In the genomic region with DNA sequence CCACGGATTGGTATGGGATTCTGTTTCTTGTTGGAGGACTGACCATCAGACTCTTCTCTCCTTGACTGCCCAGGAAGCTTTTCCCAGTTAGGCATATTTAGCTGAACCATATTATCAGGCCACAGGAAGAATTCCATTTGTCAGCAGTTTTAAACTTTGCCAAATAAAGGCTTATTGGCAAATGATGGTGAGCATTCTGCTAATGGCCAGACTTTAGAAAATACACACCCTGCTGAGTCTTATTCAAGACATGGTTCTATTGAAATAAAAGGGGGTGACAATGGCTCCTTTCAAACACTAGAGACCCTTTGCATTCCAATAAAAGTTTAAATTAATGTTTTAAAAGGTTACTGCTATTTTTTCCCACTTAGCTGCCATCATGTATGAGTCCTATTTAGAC, we compare ENCODE assay signal across 22 mouse cellular contexts.
DNase-seq lines count a peak whose midpoint lies in the region; TF ChIP-seq lines count a peak whose summit lies in the region.
"Had no signal": no experiment of that assay in that cellular context is flagged by ENCODE, and none has a peak within 500 bp of the region (broad histone marks: within the 10 kb centered on the region; RNA-seq: fewer than 3 reads in every experiment).

No protein-coding gene starts in this region.

- no peak for TF ChIP-seq POLR2A in heart, adult 2 months (IDR thresholded peaks at IDR 0.05; ENCODE audit: insufficient read depth, low read depth, low read length)
- TF ChIP-seq POLR2A in CH12.LX (IDR thresholded peaks at IDR 0.05; ENCODE audit: low read depth, low read length): no peak

- H3K4me2 ChIP-seq in CH12.LX (ENCODE audit: insufficient read depth, low read depth, poor library complexity, severe bottlenecking): no peak overlapping the region
- H3K4me2 ChIP-seq: embryonic facial prominence, embryonic 13.5 days; embryonic facial prominence, embryonic 15.5 days; forebrain, embryonic 12.5 days; forebrain, embryonic 15.5 days had no signal

- intact Hi-C loops in heart, adult 2 months (cut with DNase I): loop anchor here (5.0 kb wide), 2 partner anchors 65 to 280 kb away; partner anchors contain the start of gene Maml2

- TF ChIP-seq RAD21 in CH12.LX (IDR thresholded peaks at IDR 0.05; ENCODE audit: low read depth, low read length): no peak

- H3K27me3 ChIP-seq in heart, adult 2 months (ENCODE audit: control insufficient read depth, insufficient read depth, low read length): no peaks in the 10 kb centered on the region
- no peaks in the 10 kb centered on the region for H3K27me3 ChIP-seq in CH12.LX (replicated peaks)
- H3K27me3 ChIP-seq: embryonic facial prominence, embryonic 13.5 days; embryonic facial prominence, embryonic 15.5 days; forebrain, embryonic 15.5 days had no signal

- DNase-seq in heart, adult 11 months: peak; percentile 39
- no peak for DNase-seq in heart, adult 2 months
- DNase-seq in CH12.LX (ENCODE audit: extremely low read depth): no peak
- peak; percentile 81 for DNase-seq in Muller cell, postnatal 12 days (ENCODE audit: inconsistent ontology term)
- DNase-seq in right cerebral cortex, postnatal 10 days (ENCODE audit: low spot score in 2 of 2): no peak
- no peak for DNase-seq in cerebellum, adult 18-20 months
- DNase-seq: adrenal gland, adult 2 months; adrenal gland, postnatal 10 days; adrenal gland, postnatal 25 days; cerebellum, adult 11-12 months; cerebellum, adult 8-10 months; cerebellum, adult 9-11 months; cerebellum, postnatal 14 days; cerebellum, postnatal 36 days; embryo, embryonic 11 days had no signal

- dilution Hi-C loops in CH12.LX (cut with MboI; ENCODE audit: extremely low pct_ligation_motif_present, extremely low pct_unique_long_range_greater_than_20kb, low sequenced_read_pairs): no loop called here

- WGBS in heart, adult 2 months: 85% methylated on average over 1 of the region's 1 CpGs

- in situ Hi-C loops in CH12.LX (cut with MboI; ENCODE audit: low pct_ligation_motif_present, low pct_unique_long_range_greater_than_20kb, low sequenced_read_pairs): no loop called here

- no peak overlapping the region for H3K9ac ChIP-seq in heart, adult 2 months (ENCODE audit: low read depth, low read length)
- H3K9ac ChIP-seq in CH12.LX (ENCODE audit: insufficient read depth, low read depth): no peak overlapping the region
- H3K9ac ChIP-seq: embryonic facial prominence, embryonic 13.5 days; embryonic facial prominence, embryonic 15.5 days; forebrain, embryonic 12.5 days; forebrain, embryonic 15.5 days had no signal

- peaks cover 16% of the 10 kb centered on the region for H3K4me1 ChIP-seq in heart, adult 2 months (ENCODE audit: control insufficient read depth, insufficient read depth, low read length)
- H3K4me1 ChIP-seq in CH12.LX (ENCODE audit: control insufficient read depth in 1 of 2, insufficient read depth in 2 of 2): no peaks in the 10 kb centered on the region

- no peak overlapping the region for H3K4me3 ChIP-seq in heart, adult 2 months
- H3K4me3 ChIP-seq in CH12.LX (replicated peaks in 1 of 3; ENCODE audit: low read depth in 2 of 3, low read length in 2 of 3, poor library complexity in 1 of 3): no peak overlapping the region
- H3K4me3 ChIP-seq: embryonic facial prominence, embryonic 13.5 days; embryonic facial prominence, embryonic 15.5 days; erythroblast, embryonic 14.5 days; forebrain, embryonic 10.5 days; forebrain, embryonic 12.5 days; forebrain, embryonic 15.5 days had no signal

- no peaks in the 10 kb centered on the region for H3K79me2 ChIP-seq in heart, adult 2 months (replicated peaks; ENCODE audit: control insufficient read depth, insufficient read depth, low read length)
- no peaks in the 10 kb centered on the region for H3K79me2 ChIP-seq in CH12.LX (replicated peaks; ENCODE audit: control insufficient read depth, extremely low read depth, insufficient read depth, poor library complexity, severe bottlenecking)

- H3K9me3 ChIP-seq in CH12.LX (replicated peaks; ENCODE audit: low read length): peaks cover 17% of the 10 kb centered on the region
- H3K9me3 ChIP-seq: embryonic facial prominence, embryonic 15.5 days; forebrain, embryonic 15.5 days had no signal

- H3K36me3 ChIP-seq in heart, adult 2 months (ENCODE audit: control insufficient read depth, insufficient read depth, low read length): peaks cover 12% of the 10 kb centered on the region
- H3K36me3 ChIP-seq in CH12.LX (replicated peaks in 1 of 2; ENCODE audit: control insufficient read depth in 1 of 2, insufficient read depth in 1 of 2, low read length in 1 of 2): peaks cover 6 to 18% of the 10 kb centered on the region in 2 experiments
- H3K36me3 ChIP-seq: embryonic facial prominence, embryonic 13.5 days; embryonic facial prominence, embryonic 15.5 days; forebrain, embryonic 10.5 days; forebrain, embryonic 12.5 days; forebrain, embryonic 15.5 days; G1E had no signal

- H3K27ac ChIP-seq in heart, adult 2 months: no peak overlapping the region
- H3K27ac ChIP-seq in CH12.LX (ENCODE audit: insufficient read depth, low read depth): no peak overlapping the region
- H3K27ac ChIP-seq: embryonic facial prominence, embryonic 13.5 days; embryonic facial prominence, embryonic 15.5 days; forebrain, embryonic 10.5 days; forebrain, embryonic 12.5 days; forebrain, embryonic 15.5 days had no signal

- TF ChIP-seq CTCF in heart, adult 2 months (IDR thresholded peaks at IDR 0.05): no peak
- TF ChIP-seq CTCF in CH12.LX (conservative IDR thresholded peaks at IDR 0.05 in 1 of 2, IDR thresholded peaks at IDR 0.05 in 1 of 2; ENCODE audit: low read depth in 2 of 2, low read length in 2 of 2): no peak

- no peak for TF ChIP-seq EP300 in heart, adult 2 months (IDR thresholded peaks at IDR 0.05; ENCODE audit: insufficient read depth, low read depth, low read length)
- no peak for TF ChIP-seq EP300 in CH12.LX (IDR thresholded peaks at IDR 0.05; ENCODE audit: low read length)

TF ChIP-seq in CH12.LX, 34 proteins besides CTCF, POLR2A, EP300 and RAD21:
- TF ChIP-seq IRF4 (IDR thresholded peaks at IDR 0.05; ENCODE audit: low read depth, low read length) (no peak), MAFK (IDR thresholded peaks at IDR 0.05; ENCODE audit: insufficient replicate concordance, low read length) (0 out of 2 replicates have a peak, but pooled peaks have one; percentile 32)

Comparison
In these comparisons a context has a peak if more than half of its experiments do, and no peak if none do; other contexts are left out.
1. DNase-seq: peak in heart, adult 11 months (single experiment) and Muller cell, postnatal 12 days (single experiment); none in heart, adult 2 months (0 of 2), CH12.LX (single experiment), right cerebral cortex, postnatal 10 days (0 of 2) and cerebellum, adult 18-20 months (0 of 2).